Mouse (Mus musculus) midbrain, postnatal 0 days (tissue): ENCODE measurements around the gene Fermt3. TPM values are rescaled to one million over a fixed set of nuclear protein-coding genes. Genes with fewer than 3 reads are reported as not detected.

Source experiments
- ATAC-seq: fragments of 200-750 bp; cut with Nextera tagmentation; 2 replicates; pipeline ENCODE4 v1.8.0; 2017; ENCODE audit warnings: moderate number of reproducible peaks, mild to moderate bottlenecking, moderate TSS enrichment, moderate library complexity; ENCODE audit not compliant: low FRiP score
- DNase-seq: peaks from one replicate; pipeline ENCODE4 v3.0.0-alpha.2; 2015; ENCODE audit warnings: low spot score
- H3K27ac ChIP-seq: fragments of 300-500 bp; sonication (generic); 2 replicates; pipeline ENCODE4 v1.5.1; 2014; ENCODE audit warnings: low read depth, mild to moderate bottlenecking, low read length, mixed read lengths
- H3K27me3 ChIP-seq: fragments of 300-500 bp; sonication (generic); 2 replicates; pipeline ENCODE4 v1.6.1; 2014; ENCODE audit warnings: low read length, control low read depth, mixed read lengths; ENCODE audit not compliant: insufficient read depth
- H3K36me3 ChIP-seq: fragments of 300-500 bp; sonication (generic); 2 replicates; pipeline ENCODE4 v1.6.1; 2014; ENCODE audit warnings: low read length, control low read depth, mixed read lengths; ENCODE audit not compliant: insufficient read depth
- H3K4me1 ChIP-seq: fragments of 300-500 bp; sonication (generic); 2 replicates; pipeline ENCODE4 v1.6.1; 2014; ENCODE audit warnings: mild to moderate bottlenecking, control low read depth, antibody characterized with exemption, low read length, mixed read lengths; ENCODE audit not compliant: insufficient read depth
- H3K4me2 ChIP-seq: fragments of 300-500 bp; sonication (generic); 2 replicates; pipeline ENCODE4 v1.6.1; 2014; ENCODE audit warnings: low read depth, mild to moderate bottlenecking, low read length, mixed read lengths; ENCODE audit not compliant: poor library complexity, severe bottlenecking
- H3K4me3 ChIP-seq: fragments of 300-500 bp; sonication (generic); 2 replicates; pipeline ENCODE4 v1.5.1; 2014; ENCODE audit warnings: low read depth, mild to moderate bottlenecking, low read length, moderate library complexity
- H3K9ac ChIP-seq: fragments of 300-500 bp; sonication (generic); replicated peaks from 2 replicates; pipeline ENCODE4 v1.6.1; 2014; ENCODE audit warnings: mild to moderate bottlenecking, low read length, moderate library complexity, mixed read lengths; ENCODE audit not compliant: poor library complexity, severe bottlenecking
- H3K9me3 ChIP-seq: fragments of 300-500 bp; sonication (generic); 2 replicates; pipeline ENCODE4 v1.6.1; 2016; ENCODE audit warnings: low read length, control low read depth
- CTCF ChIP-seq: IDR thresholded peaks from 2 replicates; pipeline ENCODE4 v1.5.1; 2016; ENCODE audit warnings: antibody characterized with exemption, mild to moderate bottlenecking
- WGBS: fragments of 180-500 bp; shearing (Covaris S2); extraction: QIAGEN DNeasy Blood & Tissue Kit; methylation state at CpG from one replicate; pipeline ENCODE4 v1.1.7; 2014; 5-methylcytosine and 5-hydroxymethylcytosine counted together
- polyA plus RNA-seq: library from polyadenylated mRNA; unstranded; fragments of >200 nt; fragmentation: Nextera tagmentation; extraction: Ambion mirVana; gene quantifications from 2 replicates; pipeline ENCODE4 v1.2.1, GENCODE M21; 2015
- total RNA-seq: library from RNA; depleted of rRNA; stranded (reverse); fragments of >200 nt; gene quantifications from 2 replicates; pipeline ENCODE4 v1.2.3, GENCODE M21; 2014

Gene Fermt3
- total and polyA plus RNA-seq, 2 experiments from 2014 or later: 3.4 to 5.6 TPM

DNA sequence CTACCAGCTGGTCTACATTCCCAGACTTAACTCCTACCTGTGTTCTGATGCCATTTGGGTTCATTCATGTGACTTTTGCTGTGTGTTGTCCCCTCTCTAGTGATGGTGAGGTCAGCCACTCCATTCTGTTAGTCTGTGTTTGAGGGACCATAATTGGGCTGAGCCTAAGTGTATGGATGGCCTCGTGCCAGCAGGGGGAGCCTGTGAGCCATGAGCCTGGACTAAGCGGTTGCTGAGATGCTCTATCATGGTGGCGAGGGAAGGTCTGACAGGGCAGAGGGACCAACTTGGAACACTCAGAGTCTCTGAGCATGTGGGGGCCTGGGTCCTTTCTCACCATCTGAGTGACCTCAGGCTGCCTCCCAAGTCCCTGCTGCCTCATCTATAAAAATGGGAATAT, 45.3 kb upstream of the Fermt3 start:
- Histone ChIP-seq H3K4me3 (no peak overlapping the region), H3K36me3 (no peaks in the 10 kb centered on the region), H3K9me3 (no peaks in the 10 kb centered on the region), H3K4me2 (no peak overlapping the region), H3K27ac (no peak overlapping the region), H3K4me1 (peaks cover 10% of the 10 kb centered on the region; the same call in 1 of the 2 replicates), H3K9ac (no peak overlapping the region), H3K27me3 (no peaks in the 10 kb centered on the region)
- peak; percentile 100 for TF ChIP-seq CTCF
- WGBS: 2% methylated on average over 3 of the region's 3 CpGs
- DNase-seq (peak; percentile 88), ATAC-seq (peak; percentile 54; the same call in 1 of the 2 replicates)

DNA sequence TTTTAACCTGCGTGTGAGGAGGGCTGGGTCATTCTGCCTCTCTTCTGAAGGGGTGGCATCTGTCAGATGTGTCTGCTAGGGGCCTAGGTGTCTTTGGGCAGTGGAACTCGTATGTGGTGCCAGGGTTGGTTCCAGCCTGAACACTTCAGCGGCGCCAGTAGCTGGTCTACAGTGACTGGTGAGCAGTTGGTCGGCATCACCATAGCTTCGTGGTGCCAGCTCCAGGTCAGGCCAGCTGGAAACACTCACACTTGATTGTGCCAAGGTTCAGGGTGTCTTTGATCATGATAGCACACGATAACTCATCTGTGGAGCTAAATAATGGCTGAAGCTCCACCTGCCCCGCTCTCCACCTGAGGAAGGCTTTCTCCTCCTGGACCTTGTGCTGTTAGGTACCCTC, 43.6 kb upstream of the Fermt3 start:
- Histone ChIP-seq H3K27me3 (no peaks in the 10 kb centered on the region), H3K36me3 (no peaks in the 10 kb centered on the region), H3K4me1 (peaks cover 6% of the 10 kb centered on the region; the same call in 1 of the 2 replicates), H3K9me3 (no peaks in the 10 kb centered on the region), H3K9ac (no peak overlapping the region), H3K4me2 (no peak overlapping the region), H3K4me3 (no peak overlapping the region), H3K27ac (no peak overlapping the region)
- 90% methylated on average over 8 of the region's 8 CpGs for WGBS
- no peak for TF ChIP-seq CTCF
- ATAC-seq (no peak), DNase-seq (no peak)

DNA sequence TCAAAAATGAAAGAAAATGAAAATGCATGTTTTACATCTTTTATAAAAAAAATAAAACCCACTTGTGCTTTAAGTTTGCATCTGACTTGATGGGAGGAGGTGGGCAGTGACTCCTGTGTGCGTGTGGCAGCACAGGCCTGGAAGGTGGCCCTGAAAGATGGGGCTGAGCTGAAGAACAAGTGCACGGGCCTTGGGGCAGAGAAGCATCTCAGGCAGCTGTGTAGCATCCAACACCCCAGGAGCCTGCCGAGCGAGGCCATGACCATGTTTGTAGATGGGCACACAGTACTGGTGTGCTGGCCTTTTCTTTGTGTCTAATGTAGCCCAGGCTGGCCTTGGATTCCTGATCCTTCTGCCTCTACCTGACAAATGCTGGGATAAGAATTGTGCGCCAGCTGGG, 42.8 kb upstream of the Fermt3 start:
- 91% methylated on average over 5 of the region's 5 CpGs for whole genome bisulfite sequencing
- Histone ChIP-seq H3K4me1 (peaks cover 8% of the 10 kb centered on the region; the same call in 1 of the 2 replicates), H3K4me3 (no peak overlapping the region), H3K36me3 (no peaks in the 10 kb centered on the region), H3K4me2 (no peak overlapping the region), H3K27ac (no peak overlapping the region), H3K9me3 (no peaks in the 10 kb centered on the region), H3K27me3 (no peaks in the 10 kb centered on the region), H3K9ac (no peak overlapping the region)
- no peak for DNase-seq
- no peak for TF ChIP-seq CTCF
- no peak for ATAC-seq

DNA sequence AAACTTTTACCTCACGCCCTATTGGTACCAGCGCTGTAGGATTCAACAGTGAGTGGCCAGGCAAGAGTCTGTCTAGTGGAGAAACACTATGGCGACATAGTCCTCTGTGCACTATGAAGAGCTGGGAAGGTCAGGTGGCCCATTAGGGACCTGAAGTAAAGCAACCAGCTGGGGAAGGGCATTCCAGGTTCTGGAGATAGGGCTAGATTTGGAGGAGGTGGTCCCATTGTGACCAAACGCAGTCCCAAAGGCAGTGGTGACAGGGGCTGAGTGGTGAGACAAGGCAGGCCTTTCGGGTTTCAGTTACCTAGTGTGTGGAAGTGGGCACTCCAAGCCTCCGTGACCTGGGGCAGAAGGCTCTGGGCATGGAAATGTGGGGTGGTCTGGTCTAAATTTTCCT, 39.3 kb upstream of the Fermt3 start:
- no peak for TF ChIP-seq CTCF
- Histone ChIP-seq H3K4me1 (peaks cover 9% of the 10 kb centered on the region; the same call in 1 of the 2 replicates), H3K9me3 (no peaks in the 10 kb centered on the region), H3K27me3 (no peaks in the 10 kb centered on the region), H3K4me2 (peak overlapping the region; percentile 100; the same call in 1 of the 2 replicates), H3K27ac (no peak overlapping the region), H3K36me3 (no peaks in the 10 kb centered on the region), H3K4me3 (no peak overlapping the region), H3K9ac (no peak overlapping the region)
- whole genome bisulfite sequencing: 66% methylated on average over 6 of the region's 6 CpGs
- no peak for ATAC-seq
- DNase-seq: no peak

DNA sequence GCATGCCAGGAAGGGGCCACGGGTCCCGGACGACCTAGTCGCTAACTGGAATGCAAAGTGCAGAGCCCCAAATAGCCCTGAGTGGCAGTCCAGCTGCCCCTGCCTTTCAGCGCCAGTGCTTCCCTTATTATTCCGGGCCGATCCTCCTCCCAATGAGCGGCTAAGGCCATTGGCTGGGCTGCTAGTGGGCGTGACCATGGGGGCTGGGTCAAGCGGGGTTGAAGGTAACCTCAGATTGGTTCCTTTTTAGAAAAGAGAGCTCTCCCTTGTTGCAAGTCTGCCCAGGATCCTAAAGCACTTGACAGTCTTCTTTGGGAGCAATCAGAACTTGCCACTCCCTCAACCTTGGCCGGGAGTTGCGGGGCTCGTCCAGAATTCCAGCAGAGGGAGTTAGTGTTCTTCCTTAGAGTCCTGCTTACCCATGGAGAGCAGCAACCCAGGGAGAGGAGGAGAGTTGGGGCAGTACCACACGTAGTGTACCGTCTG, 38.5 kb upstream of the Fermt3 start:
- Histone ChIP-seq H3K4me3 (peak overlapping the region; percentile 71), H3K4me2 (peak overlapping the region; percentile 100), H3K36me3 (no peaks in the 10 kb centered on the region), H3K4me1 (peaks cover 9% of the 10 kb centered on the region; the same call in 1 of the 2 replicates), H3K9ac (peak overlapping the region; percentile 13; the same call in 1 of the 2 replicates), H3K9me3 (no peaks in the 10 kb centered on the region), H3K27me3 (no peaks in the 10 kb centered on the region), H3K27ac (no peak overlapping the region)
- DNase-seq (peak; percentile 76), ATAC-seq (peak; percentile 53; the same call in 1 of the 2 replicates)
- TF ChIP-seq CTCF: peak; percentile 62
- whole genome bisulfite sequencing: 2% methylated on average over 15 of the region's 15 CpGs

DNA sequence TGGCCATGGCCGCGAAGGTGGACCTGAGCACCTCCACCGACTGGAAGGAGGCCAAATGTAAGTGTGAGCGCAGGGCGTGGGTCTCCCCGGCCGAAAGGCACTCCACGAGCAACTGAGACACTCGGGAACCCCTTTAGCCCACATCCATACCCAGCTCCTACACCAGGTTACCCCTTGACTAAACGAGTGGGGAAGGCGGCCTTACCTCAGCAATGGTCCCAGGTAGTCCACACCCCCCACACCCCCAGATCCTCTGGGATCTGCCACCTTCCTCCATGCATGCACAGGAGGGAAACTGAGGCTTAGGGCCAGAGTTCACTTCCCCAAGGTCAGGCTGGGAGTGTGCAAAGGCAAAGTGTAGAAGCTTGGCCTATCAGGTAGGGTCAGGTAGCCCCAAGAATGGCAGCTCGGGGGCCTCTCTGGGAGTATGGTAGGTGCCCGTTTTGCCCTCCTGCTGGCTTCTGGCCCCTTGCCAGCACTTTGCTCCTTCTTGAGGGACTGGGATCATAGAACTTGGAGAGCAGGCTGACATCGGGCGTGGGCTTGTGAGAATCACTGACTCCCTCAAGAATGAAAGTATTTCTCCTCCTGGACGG, 38.0 kb upstream of the Fermt3 start:
- 6% methylated on average over 16 of the region's 16 CpGs for WGBS
- peak; percentile 28; the same call in 1 of the 2 replicates for ATAC-seq

More for the DNA sequence above, 38.0 kb upstream of the Fermt3 start:
- peak overlapping the region; percentile 71 for H3K4me3 ChIP-seq
- no peaks in the 10 kb centered on the region for H3K27me3 ChIP-seq
- no peak overlapping the region for H3K27ac ChIP-seq
- no peaks in the 10 kb centered on the region for H3K9me3 ChIP-seq
- TF ChIP-seq CTCF: no peak
- H3K4me2 ChIP-seq: peak overlapping the region; percentile 100
- H3K4me1 ChIP-seq: peaks cover 9% of the 10 kb centered on the region; the same call in 1 of the 2 replicates
- H3K36me3 ChIP-seq: no peaks in the 10 kb centered on the region
- DNase-seq: no peak
- peak overlapping the region; percentile 59 for H3K9ac ChIP-seq
